Mouse (Mus musculus): ENCODE results near the gene Csrnp2. TPM values are rescaled to one million over a fixed set of nuclear protein-coding genes. Genes with fewer than 3 reads are reported as not detected.

Gene Csrnp2
- polyA plus RNA-seq, 2 experiments from 2014 or later, result 1.2 to 1.8 TPM

- no peak for ATAC-seq
These were observed 65.2 kb downstream of the Csrnp2 start for GRCm38 (mm10) chr15:100429959-100430565.

Other genes starting within 250 kb of the Csrnp2 start
- gene Tmprss12, start 214.7 kb downstream of the Csrnp2 start, polyA plus RNA-seq (2017; shearing (Covaris generic)), result not detected
- gene Mettl7a1, start 191.3 kb downstream of the Csrnp2 start, polyA plus RNA-seq (2017; shearing (Covaris generic)), result 1 to 10 TPM; 2.8 to 5.2 TPM
- gene Mettl7a3, start 160.6 kb downstream of the Csrnp2 start, polyA plus RNA-seq (2017; shearing (Covaris generic)), result not detected
- not detected for gene Methig1, start 142.3 kb downstream of the Csrnp2 start, polyA plus RNA-seq (2017; shearing (Covaris generic))
- gene Mettl7a2, start 142.3 kb downstream of the Csrnp2 start, polyA plus RNA-seq (2017; shearing (Covaris generic)), result not detected
- not detected for gene Higd1c, start 130.9 kb downstream of the Csrnp2 start, polyA plus RNA-seq (2017; shearing (Covaris generic))
- gene Gm5475, start 73.3 kb downstream of the Csrnp2 start, polyA plus RNA-seq (2017; shearing (Covaris generic)), result under 1 TPM in 1 of 2 experiments, not detected in 1; 0.33 TPM
- 10 to 100 TPM; 22.8 TPM for gene Slc11a2, start 70.4 kb downstream of the Csrnp2 start, polyA plus RNA-seq (2017; shearing (Covaris generic))
- 10 to 100 TPM; 31.4 to 33.0 TPM for gene Letmd1, start 26.5 kb downstream of the Csrnp2 start, polyA plus RNA-seq (2017; shearing (Covaris generic))
- gene Tfcp2, start 56.5 kb upstream of the Csrnp2 start, polyA plus RNA-seq (2017; shearing (Covaris generic)), result 1 to 10 TPM; 4.1 to 4.3 TPM
- gene Pou6f1, start 104.5 kb upstream of the Csrnp2 start, polyA plus RNA-seq (2017; shearing (Covaris generic)), result 1 to 10 TPM; 7.5 to 9.1 TPM
- 100 to 1,000 TPM; 741 to 756 TPM for gene Dazap2, start 119.9 kb upstream of the Csrnp2 start, polyA plus RNA-seq (2017; shearing (Covaris generic))
- not detected for gene Smagp, start 141.5 kb upstream of the Csrnp2 start, polyA plus RNA-seq (2017; shearing (Covaris generic))
- gene Bin2, start 174.1 kb upstream of the Csrnp2 start, polyA plus RNA-seq (2017; shearing (Covaris generic)), result 100 to 1,000 TPM; 348 to 423 TPM
- 10 to 100 TPM in 1 of 2 experiments, 1 to 10 TPM in 1; 6.7 to 10.3 TPM for gene Cela1, start 192.4 kb upstream of the Csrnp2 start, polyA plus RNA-seq (2017; shearing (Covaris generic))
- gene Galnt6, start 233.9 kb upstream of the Csrnp2 start, polyA plus RNA-seq (2017; shearing (Covaris generic)), result 10 to 100 TPM; 52.5 to 78.9 TPM